Mouse (Mus musculus) lung, embryonic 14.5 days (tissue): ENCODE results near the gene Npcd. TPM values are rescaled to one million over a fixed set of nuclear protein-coding genes. Genes with fewer than 3 reads are reported as not detected.

Experiments used
- ATAC-seq: fragments of 200-750 bp; cut with Nextera tagmentation; 2 replicates; pipeline ENCODE4 v1.8.0; 2017; ENCODE audit warnings: mild to moderate bottlenecking, moderate TSS enrichment, moderate library complexity; ENCODE audit not compliant: insufficient read depth
- DNase-seq: peaks from one replicate; pipeline ENCODE4 v3.0.0-alpha.2; 2015
- H3K27ac ChIP-seq: fragments of 300-500 bp; sonication (generic); 2 replicates; pipeline ENCODE4 v1.5.1; 2014; ENCODE audit warnings: low read depth, mild to moderate bottlenecking, moderate library complexity
- H3K27me3 ChIP-seq: fragments of 300-500 bp; sonication (generic); 2 replicates; pipeline ENCODE4 v1.6.1; 2014; ENCODE audit warnings: low read length, control low read depth; ENCODE audit not compliant: insufficient read depth
- H3K36me3 ChIP-seq: fragments of 300-500 bp; sonication (generic); 2 replicates; pipeline ENCODE4 v1.6.1; 2014; ENCODE audit warnings: control low read depth; ENCODE audit not compliant: insufficient read depth
- H3K4me1 ChIP-seq: fragments of 300-500 bp; sonication (generic); 2 replicates; pipeline ENCODE4 v1.6.1; 2014; ENCODE audit warnings: antibody characterized with exemption, control low read depth; ENCODE audit not compliant: insufficient read depth
- H3K4me2 ChIP-seq: fragments of 300-500 bp; sonication (generic); 2 replicates; pipeline ENCODE4 v1.6.1; 2014; ENCODE audit warnings: mild to moderate bottlenecking
- H3K4me3 ChIP-seq: fragments of 300-500 bp; sonication (generic); 2 replicates; pipeline ENCODE4 v1.5.1; 2014; ENCODE audit warnings: low read depth, low read length
- H3K9ac ChIP-seq: fragments of 300-500 bp; sonication (generic); 2 replicates; pipeline ENCODE4 v1.6.1; 2014
- H3K9me3 ChIP-seq: fragments of 300-500 bp; sonication (generic); 2 replicates; pipeline ENCODE4 v1.6.1; 2016; ENCODE audit warnings: low read depth, low read length, control low read depth
- CTCF ChIP-seq: IDR thresholded peaks from 2 replicates; pipeline ENCODE4 v1.5.1; 2016; ENCODE audit warnings: antibody characterized with exemption, low read depth
- WGBS: fragments of 180-500 bp; shearing (Covaris S2); extraction: QIAGEN DNeasy Blood & Tissue Kit; methylation state at CpG from one replicate; pipeline ENCODE4 v1.1.7; 2014; 5-methylcytosine and 5-hydroxymethylcytosine counted together
- polyA plus RNA-seq: library from polyadenylated mRNA; unstranded; fragments of >200 nt; fragmentation: Nextera tagmentation; extraction: Ambion mirVana; gene quantifications from 2 replicates; pipeline ENCODE4 v1.2.1, GENCODE M21; 2014

The Npcd gene
- polyA plus RNA-seq, 1 experiment from 2014 or later = not detected

DNA sequence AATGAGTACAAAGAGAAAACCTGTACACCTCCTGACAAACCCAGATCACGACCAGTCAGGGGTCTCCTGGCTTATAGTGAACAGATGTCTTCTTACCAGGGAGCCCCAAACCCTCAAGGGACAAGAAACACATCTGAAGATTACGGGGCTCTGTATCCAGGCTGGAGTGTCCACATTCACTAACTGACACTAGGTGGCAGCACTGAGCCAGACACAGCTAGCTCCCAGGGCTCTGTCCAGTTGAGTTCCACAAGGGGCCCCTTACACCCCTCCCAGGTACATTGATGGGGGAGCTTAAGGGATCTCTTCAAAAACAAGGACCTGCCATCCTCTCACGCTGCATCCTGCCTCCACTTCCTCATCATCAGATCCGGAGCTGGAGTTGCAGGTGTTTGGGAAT is 3.6 kb downstream of the Npcd start:
- peaks cover 6% of the 10 kb centered on the region; the same call in 1 of the 2 replicates for H3K4me1 ChIP-seq
- no peak overlapping the region for H3K4me3 ChIP-seq
- DNase-seq (peak; percentile 93), ATAC-seq (no peak)
- H3K9ac ChIP-seq = no peak overlapping the region
- H3K36me3 ChIP-seq = peaks cover 47% of the 10 kb centered on the region
- H3K4me2 ChIP-seq = no peak overlapping the region
- no peaks in the 10 kb centered on the region for H3K9me3 ChIP-seq
- 13% methylated on average over 4 of the region's 4 CpGs for WGBS
- no peaks in the 10 kb centered on the region for H3K27me3 ChIP-seq
- TF ChIP-seq CTCF = peak; percentile 93
- H3K27ac ChIP-seq = no peak overlapping the region

DNA sequence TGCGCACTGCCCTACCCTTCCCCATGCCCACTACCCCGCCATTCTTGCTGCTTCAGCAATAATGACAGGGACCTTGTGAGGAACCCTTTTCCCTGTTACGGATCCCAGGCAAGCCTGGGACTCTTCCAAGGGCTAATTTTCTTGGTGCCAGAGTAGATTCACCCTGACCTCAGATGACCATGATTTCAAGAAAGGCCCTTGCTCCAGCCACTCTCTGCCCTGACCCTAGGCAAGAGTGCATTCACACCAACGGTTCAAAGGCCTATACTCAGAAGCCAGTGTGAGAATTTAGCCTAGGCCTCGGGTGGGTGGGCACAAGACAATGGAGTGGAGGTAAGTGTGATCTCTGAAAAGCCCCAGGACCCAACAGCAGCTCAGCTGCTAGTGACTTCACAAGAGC is 4.6 kb downstream of the Npcd start:
- TF ChIP-seq CTCF = no peak
- Histone ChIP-seq H3K9ac (no peak overlapping the region), H3K4me1 (no peaks in the 10 kb centered on the region), H3K4me3 (no peak overlapping the region), H3K4me2 (no peak overlapping the region), H3K9me3 (no peaks in the 10 kb centered on the region), H3K36me3 (peaks cover 56% of the 10 kb centered on the region), H3K27ac (no peak overlapping the region), H3K27me3 (no peaks in the 10 kb centered on the region)
- DNase-seq (no peak), ATAC-seq (no peak)
- WGBS = 77% methylated on average over 5 of the region's 5 CpGs

DNA sequence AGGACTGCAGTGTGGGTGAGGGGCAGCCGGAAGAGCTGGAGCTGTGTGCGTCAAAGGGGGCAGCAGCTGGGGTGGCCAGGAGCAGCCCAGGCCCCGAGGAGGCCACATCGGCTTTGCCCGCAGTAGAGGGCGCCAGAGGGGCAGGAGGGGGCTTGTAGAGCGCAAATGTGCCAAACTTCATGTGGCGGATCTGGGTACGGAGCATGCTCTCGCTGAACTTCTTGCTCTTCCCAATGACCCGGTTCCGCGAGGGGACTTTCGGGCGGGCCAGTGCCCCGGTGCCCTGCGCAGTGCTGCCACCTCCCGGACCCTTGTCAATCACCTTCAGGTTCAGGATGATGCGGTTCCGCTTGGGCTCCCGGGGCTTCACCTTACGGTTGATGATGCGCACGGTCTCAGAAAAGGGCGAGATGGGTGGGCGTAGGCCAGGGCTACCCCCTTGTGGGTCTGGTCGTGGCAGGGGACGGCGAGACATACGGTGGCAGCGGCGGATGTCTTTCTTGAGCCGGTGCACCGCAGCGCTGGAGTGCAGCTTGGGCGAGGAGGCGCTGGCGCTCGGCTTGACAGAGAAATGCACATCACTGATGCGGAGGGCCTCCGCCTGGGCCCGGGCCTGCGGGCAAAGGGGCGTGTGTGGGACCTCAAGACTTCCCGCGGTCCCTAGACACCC is 5.5 kb downstream of the Npcd start:
- H3K4me1 ChIP-seq = no peaks in the 10 kb centered on the region
- peaks cover 63% of the 10 kb centered on the region for H3K36me3 ChIP-seq
- no peak overlapping the region for H3K9ac ChIP-seq
- peak overlapping the region; percentile 3; the same call in 1 of the 2 replicates for H3K4me3 ChIP-seq
- H3K4me2 ChIP-seq = peak overlapping the region; percentile 28
- TF ChIP-seq CTCF = peak; percentile 63
- no peak for ATAC-seq
- DNase-seq = peak; percentile 45
- no peak overlapping the region for H3K27ac ChIP-seq
- H3K9me3 ChIP-seq = no peaks in the 10 kb centered on the region
- H3K27me3 ChIP-seq = no peaks in the 10 kb centered on the region
- WGBS = 57% methylated on average over 46 of the region's 46 CpGs

DNA sequence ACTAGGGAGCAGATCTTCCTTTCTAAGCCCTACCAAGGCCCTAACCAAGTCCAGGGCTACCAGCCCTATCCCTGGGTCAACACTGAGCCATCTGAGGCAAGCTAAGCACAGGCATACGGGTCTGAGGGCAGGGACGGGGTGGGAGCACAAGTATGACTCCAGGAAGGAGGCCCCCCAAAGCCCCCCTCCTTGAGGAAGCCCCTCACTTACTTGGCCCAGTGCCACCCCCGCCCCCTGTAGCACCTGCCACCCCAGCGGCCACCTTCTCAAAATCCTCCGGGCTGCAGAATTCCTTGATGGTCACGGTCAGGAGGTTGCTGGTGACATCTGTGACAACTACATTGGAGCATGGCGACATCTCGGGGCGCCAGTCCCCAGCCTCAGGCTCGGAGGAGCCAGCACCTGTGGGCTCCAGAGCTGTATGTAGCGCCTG is 6.2 kb downstream of the Npcd start:
- Histone ChIP-seq H3K36me3 (peaks cover 71% of the 10 kb centered on the region), H3K4me1 (no peaks in the 10 kb centered on the region), H3K27ac (no peak overlapping the region), H3K4me2 (no peak overlapping the region), H3K27me3 (no peaks in the 10 kb centered on the region), H3K9me3 (no peaks in the 10 kb centered on the region), H3K9ac (no peak overlapping the region), H3K4me3 (no peak overlapping the region)
- 84% methylated on average over 11 of the region's 11 CpGs for WGBS
- no peak for ATAC-seq
- DNase-seq = no peak
- no peak for TF ChIP-seq CTCF

DNA sequence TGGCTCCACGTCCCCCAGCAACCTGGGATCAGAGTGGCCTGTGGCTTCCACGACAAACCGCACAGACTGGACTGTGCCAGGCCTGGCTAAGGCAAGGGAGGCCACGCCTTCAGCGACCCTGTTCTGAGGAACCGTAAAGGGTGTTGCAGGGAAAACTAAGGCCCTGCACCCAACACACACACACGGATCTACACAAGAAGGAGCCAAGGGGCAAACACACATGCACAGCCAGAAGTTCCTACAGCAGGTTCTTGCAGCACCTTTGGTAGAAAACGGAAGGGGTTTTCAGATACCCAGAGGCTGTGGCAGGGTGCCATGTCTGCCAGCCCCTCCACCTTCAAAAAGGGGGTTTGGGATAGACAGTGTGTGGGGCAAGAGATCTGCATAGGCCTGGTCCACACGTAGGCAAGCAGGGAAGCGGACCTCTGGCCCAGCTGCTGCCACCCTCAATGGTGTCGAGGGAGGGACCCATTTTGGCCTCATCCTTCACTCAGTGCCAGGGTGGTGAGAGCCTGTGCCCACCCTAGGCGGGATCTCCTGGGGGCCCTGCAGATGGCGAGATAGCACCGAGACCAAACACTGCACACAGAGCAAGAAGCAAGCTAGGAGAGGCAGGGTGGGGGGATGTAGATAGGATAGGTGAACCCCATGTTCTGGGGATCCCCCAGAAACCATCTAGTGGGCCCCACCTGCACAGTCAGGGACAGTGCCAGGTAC is 6.8 kb downstream of the Npcd start:
- Histone ChIP-seq H3K4me2 (no peak overlapping the region), H3K9me3 (no peaks in the 10 kb centered on the region), H3K9ac (no peak overlapping the region), H3K36me3 (peaks cover 70% of the 10 kb centered on the region), H3K4me3 (no peak overlapping the region), H3K27me3 (no peaks in the 10 kb centered on the region), H3K27ac (no peak overlapping the region), H3K4me1 (no peaks in the 10 kb centered on the region)
- no peak for ATAC-seq
- WGBS = 86% methylated on average over 14 of the region's 14 CpGs
- DNase-seq = no peak
- no peak for TF ChIP-seq CTCF

DNA sequence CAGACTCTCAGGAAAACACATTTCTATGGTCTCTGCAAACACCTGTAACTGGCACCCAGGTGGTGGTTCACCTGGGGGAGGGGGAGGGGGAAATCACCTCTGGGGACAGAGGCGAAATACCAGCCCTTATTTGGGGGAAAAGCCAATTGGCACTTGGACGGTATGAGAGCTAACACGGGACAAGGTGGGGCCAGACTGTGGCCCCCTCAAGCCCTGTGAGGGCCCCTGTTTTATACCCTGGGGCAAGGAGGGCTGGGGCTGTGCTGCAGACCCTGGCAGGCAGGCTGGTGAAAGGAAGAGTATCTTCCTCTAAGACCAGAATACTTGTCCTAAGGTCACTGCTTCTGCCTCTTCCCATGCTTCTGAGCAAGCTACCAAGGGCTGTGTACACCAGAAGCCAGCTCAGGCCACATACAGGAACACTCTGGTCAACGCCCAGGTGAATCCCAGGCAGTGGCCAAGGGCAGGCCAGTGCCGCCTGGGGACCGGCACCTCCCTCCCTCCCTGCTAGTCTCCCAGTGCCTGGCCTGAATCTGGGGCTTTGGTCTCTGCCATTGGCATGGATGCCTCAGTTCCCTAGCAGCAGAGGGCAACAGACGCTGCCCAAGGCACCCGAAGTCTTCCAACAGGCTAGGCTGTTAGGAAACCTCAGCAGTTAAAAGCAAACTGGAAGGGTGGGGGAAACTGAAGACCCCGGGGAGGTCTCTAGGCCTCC is 7.7 kb downstream of the Npcd start:
- Histone ChIP-seq H3K4me3 (no peak overlapping the region), H3K27ac (no peak overlapping the region), H3K9ac (no peak overlapping the region), H3K27me3 (no peaks in the 10 kb centered on the region), H3K36me3 (peaks cover 62% of the 10 kb centered on the region), H3K4me1 (no peaks in the 10 kb centered on the region), H3K9me3 (no peaks in the 10 kb centered on the region), H3K4me2 (no peak overlapping the region)
- no peak for ATAC-seq
- TF ChIP-seq CTCF = no peak
- DNase-seq = no peak
- 78% methylated on average over 9 of the region's 9 CpGs for WGBS
